Mouse (Mus musculus): ENCODE measurements around the gene Serpinf2.
"Not testable (repeated sequence)": the region's sequence is repeated elsewhere in the genome, so short reads cannot be mapped to it uniquely, and the experiment has no call there.

The Serpinf2 gene

DNA sequence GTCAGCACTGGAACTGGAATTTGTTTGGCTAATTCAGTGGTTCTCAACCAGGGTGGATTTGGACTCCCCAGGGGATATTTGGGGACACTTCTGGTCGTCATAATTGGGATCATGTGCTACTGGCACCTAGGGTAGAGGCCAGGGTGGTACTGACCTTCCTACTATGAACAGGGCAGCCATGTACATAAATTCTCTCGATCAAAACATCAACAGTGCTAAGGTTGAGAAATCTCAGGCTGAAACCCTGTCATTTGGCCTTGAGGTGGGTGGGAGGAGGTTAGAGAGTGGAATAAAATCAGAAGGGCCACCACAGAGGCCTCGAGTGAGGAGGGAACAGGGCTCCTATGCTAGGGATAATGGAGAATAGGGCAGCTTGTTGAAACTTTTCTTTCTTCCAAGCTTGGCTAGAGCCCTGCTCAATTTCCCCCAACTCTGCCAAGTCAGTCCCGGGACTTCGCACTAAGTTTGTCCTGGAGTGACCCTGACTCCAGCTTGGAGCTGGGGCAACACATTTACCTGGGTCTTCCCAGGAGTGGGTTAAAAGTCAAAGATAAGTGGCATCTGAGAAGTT is 19.8 kb upstream of the Serpinf2 start:
- no peak for DNase-seq (ENCODE audit: low spot score)

DNA sequence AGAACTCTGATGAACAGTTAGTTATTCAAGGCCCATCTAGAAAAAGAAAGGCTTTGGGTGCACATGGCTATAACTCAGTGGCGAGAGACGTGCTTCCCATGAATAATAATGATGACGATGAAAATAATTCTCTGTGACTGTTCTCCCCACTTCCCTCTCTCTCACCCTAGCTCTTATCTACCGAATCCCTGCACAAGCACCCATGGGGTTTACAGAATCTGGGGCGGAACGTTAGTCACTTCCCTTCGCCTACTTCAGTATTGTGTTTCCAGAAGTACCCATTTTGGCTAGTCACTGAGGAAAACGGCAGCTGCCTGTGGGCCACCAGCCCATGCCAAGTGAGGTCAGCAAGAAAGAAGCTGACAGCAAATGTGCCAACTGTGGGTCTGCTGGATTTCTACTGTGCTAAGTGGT is 19.2 kb upstream of the Serpinf2 start:
- no peak for DNase-seq (ENCODE audit: low spot score)

DNA sequence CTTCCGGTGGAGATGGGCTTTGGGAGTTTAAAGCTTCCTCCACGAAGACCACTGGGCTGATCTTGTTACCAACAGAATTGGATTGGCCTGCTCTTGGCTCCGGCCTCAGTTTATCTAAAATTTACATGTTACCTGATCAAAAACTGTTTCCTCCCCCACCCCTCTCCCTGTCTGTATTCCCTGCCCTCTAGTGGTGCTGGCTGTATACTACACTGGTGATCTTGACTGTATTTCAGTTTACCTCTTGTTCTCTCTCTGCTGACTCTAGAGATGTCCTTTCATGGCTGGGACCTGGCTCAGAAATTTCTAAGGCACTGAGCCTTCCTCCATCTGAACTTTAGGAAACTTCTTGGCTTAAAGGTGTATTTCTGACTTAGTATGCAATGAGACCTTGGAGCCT is 18.8 kb upstream of the Serpinf2 start:
- DNase-seq (ENCODE audit: low spot score), result peak; percentile 73

DNA sequence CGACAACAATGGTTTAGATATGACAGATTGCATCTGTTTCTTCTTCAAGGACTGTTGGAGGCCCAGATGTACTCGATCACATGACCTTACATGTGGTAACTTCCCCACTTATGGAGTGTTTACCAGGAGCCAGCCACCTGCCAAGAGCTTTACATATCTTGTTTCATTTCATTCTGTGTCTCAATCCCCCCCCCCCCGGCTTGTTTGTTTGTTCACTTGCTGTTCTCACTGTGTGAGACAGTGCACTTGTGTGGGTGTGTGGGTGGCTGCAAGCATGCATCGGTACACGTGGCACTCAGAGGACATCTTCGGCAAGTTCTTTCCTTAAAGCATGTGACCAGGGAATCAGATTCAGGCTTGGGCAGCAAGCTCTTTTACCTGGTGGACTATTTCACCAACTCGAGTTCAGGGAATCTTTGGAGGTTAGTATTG is 17.1 kb upstream of the Serpinf2 start:
- no peak for DNase-seq (ENCODE audit: low spot score)

DNA sequence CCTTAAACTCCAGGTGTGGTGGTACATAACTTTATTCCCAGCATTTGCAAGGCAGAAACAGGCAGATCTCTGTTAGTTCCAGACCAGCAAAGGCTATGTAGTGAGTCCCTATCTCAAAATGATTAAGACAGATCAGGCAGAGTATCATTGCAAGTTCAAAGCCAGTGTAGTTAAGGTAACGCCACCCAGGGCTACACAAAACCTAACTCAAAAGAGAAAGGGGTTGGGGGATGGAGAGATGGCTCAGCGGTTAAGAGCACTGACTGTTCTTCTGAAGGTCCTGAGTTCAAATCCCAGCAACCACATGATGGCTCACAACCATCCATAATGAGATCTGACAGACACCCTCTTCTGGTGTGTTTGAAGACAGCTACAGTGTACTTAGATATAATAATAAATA is 16.6 kb upstream of the Serpinf2 start:
- not testable (repeated sequence) for DNase-seq (ENCODE audit: low spot score)

DNA sequence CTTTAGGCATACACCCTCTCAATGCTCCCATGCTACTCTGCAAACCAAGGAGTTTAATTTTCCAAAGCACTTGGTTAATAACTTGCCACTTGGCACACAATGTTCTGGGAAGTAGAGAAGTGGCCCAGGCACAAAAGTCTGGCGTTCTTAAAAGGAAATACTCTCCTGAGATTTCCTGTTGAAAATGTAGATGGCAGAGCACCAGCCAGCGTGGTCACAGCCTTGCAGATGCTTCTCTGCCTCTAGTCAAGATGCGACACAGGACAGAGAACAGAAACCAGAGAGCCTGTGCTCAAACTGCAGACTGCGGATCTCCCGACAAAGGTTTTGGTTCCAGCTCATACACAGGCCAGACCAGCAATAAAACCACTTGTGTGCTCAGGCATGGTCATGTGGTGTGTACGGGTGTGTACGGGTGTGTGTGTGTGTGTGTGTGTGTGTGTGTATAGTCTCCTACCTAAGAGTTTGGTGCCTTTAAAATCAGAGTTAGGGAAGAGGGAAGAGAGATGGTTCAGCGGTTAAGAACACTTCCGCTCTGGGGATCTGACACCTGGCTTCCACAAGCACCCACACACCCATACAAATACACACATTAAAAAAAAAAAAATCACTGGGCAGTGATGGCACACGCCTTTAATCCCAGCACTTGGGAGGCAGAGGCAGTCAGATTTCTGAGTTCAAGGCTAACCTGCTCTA is 15.8 kb upstream of the Serpinf2 start:
- no peak for DNase-seq (ENCODE audit: low spot score)

DNA sequence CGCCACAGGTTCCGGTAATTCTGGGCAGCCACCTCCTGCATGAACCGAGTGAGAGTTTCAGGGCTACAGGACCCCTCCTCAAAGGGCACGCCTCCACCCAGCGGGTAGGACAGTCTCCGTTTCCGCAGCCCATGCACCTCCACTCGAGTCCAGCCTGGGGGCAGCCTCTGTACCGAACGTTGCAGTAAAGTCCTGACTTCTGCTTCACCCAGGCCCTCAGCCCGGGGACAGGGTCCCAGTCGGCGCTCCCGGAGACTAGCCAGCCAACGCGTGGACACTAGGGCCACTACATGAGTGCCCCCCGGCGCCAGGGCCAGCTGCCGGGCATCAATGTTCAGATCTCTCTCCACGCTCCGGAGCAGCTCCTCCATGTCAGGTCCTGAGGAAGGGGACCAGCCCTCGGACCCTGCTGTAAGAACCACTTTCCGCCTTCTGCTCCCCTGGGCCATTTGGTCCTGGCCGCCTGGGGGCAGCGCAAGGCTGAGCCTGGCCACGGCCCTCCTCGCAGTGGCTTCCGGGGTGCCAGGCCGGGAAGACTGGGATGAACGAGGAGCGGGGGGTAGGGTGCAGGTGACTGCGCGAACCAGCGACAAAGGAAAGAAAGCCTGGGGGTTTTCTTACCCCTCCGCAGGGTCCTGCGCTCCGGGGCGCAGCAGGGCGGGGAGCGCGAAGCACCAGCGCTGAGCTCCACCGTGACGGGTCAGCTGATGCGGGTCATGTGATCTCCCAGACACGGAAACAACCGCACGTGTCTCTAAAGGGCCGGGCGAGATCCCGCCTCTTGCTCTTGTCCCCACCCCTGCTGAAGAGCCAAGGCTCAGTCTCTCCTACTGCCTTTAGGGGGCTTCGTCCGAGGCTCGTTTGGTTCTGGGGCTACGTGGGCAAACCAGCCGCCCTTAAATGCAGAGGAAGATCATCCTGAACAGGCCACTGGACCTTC is 14.9 kb upstream of the Serpinf2 start, which contains the start of gene Wdr81:
Gene Wdr81 (minus strand): TSS at position 727 of the 940 bp plus-strand sequence.
- DNase-seq (ENCODE audit: low spot score), result peak; percentile 90

DNA sequence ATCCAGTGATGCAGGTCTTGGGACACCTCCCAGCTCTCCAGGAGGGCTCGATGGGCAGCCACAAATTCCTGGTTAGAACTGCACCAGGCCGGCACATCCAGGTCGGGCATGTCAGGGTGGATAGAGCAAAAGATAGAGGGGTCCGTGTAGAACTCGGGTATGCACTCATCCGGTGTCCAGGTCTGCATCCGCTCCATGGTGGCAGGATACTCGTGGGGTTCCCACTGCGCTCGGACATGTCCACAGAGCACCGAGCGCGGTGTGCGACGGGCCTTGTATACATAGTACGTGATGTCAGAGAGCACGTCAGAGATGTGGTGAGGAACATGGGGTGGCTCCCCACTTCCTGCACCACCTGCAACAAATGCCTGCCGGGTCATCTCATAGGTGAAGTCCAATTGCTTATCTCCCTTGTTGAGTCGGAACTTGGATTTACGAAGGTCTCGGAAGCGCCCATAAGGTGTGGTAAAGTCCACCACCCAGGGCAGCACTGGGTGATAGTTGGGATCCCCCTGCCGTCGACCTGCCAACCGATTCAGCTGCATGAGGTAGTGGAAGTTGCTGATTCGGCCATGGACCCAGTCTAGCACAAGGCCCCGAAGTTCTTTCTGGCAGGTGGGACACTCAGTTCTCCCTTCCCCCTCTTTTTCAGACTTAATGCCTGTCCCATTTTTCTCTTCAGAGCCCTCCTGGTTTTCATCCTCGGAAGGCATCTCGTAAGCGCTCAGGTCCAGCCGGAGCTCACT is 13.6 kb upstream of the Serpinf2 start:
- DNase-seq (ENCODE audit: low spot score), result no peak

DNA sequence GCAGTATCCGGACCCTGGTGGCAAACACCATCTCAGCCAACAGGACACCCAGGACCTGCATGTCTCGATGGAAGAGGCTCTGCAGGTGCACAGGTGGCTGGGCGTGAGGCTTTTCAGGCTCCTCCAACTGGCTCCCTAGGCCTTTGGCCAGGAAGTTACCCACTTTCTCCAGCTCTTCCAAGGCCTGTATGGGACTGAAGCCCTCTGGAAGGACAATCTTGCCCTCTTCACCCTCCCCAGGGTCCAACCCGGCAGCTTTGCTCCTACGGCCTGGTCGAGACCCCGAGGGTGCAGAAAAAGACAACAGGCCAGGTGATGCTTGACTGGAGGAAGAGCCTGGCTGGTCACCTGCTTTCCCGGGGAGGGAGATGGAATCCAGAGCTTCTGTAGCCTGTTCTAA is 12.7 kb upstream of the Serpinf2 start:
- no peak for DNase-seq (ENCODE audit: low spot score)

DNA sequence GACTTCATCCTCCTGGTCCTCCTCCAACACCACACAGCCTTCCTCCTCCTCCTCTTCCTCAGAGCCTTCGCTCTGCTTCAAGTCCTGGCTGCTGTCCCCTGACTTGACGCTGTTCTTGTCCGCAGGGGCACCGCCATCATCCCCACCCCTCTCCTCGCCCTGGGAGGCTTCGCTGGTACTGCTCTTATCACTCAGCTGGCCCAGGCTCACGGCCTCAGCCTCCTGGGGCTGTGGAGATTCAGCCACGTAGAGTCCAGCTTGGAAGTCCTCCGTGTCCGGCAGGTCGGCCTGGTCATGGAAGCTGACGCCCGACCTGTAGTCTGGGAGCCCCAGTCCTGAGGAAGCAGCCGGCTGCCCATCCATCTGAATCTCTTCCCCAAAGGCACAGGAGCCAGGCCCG is 11.5 kb upstream of the Serpinf2 start:
- DNase-seq (ENCODE audit: low spot score), result no peak

DNA sequence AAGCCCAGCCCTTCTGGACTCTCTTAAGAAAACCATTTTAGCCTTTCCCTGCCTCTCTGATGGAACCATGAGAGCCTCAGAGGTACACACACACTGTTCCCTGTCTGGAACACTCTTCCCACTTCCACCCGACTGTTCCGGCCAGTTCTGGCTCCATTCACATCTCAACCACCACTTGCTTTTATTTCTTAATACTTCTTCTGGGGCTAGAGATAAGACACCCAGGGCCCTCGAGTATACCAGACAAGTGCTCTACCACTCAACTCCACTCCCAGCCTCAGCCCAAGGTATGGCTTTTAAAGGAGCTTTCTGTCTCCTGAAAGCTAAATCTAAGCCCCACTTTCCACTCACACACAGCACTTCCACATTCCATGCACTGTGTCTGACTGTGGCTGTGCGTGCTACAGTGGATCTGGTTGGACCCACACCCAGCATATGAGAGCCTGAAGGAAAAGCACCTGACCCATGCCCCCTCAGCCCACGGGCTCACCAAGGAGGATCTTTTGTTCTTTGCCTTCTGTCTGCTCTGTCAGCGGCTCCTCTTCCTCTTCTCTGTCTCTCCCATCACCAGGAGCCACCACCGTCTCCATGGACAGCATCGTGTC is 11.0 kb upstream of the Serpinf2 start:
- DNase-seq (ENCODE audit: low spot score), result no peak

DNA sequence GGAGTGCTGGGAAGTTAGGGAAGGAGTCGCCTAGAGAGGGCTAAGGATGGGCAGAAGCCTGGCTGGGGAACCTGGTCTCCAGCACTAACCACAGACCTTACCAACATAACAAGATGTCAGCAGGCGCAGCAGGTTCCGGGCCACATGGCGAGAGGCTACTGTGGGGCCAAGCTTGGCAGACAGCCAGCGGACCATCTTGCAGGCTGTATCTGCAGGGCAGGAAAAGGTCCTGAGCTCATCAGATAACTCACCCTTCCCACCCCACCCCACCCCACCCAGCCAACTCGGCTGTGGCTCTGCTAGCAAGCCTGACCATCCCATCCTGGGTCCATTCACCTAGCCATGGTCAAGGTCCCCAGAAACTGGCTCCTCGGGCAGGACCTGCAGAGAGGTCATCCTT is 10.3 kb upstream of the Serpinf2 start:
- no peak for DNase-seq (ENCODE audit: low spot score)

DNA sequence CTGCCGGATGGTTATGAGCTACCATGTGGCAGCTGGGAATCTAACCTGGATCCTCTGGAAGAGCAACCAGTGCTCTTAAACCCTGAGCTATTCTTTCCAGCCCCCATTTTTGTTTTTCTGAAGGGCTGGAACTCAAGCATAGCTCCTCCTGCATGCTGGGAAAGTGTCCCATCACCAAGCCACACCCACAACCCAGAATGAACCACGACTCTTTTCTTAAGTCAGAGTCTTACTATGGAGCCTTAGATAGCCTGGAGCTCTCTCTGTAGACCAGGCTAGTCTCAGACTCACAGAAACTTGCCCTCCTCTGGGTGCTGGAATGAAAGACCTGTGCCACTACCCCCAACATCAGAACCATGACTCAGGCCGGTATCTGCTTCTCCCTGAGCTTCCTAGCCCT is 9.2 kb upstream of the Serpinf2 start:
- no peak for DNase-seq (ENCODE audit: low spot score)

DNA sequence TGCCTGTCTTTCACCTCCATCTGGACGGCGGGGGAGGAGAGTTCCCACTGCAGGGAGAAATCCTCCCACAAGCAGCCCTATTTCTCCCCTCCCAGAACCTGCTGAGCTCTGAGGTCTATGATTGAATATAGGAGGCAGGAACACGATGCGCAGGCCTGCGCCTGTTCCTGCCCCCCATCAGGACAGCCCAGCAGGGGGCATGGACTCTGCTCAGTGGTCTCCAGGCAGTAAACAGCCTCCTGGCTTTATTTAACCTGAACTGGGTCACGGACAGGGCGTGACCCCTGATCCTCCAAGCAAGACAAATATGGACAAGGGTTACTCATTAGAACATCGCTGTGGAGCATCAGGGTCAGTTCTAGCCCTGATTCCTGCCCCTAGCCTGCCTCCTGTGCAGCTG is 4.3 kb upstream of the Serpinf2 start:
- DNase-seq (ENCODE audit: low spot score), result peak; percentile 26

DNA sequence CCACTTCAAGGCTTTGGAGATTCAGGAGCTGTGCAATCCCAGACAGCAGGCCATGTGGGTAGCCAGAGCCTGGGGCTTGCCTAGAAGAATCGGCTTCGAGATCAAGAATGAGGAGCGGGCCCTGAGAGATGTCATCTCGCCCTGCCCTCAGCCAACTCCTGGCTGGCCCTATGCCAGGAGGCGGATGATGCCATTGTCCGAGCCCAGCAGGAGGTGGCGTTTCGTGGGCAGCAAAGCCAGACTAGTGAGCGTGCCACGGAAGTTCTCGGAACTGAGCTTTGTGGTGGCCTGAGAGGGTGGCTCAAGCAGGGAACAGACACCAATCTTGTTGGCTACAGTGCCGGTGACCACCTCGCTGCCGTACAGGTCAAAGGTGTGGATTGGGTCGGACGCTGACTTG is 2.2 kb upstream of the Serpinf2 start:
- no peak for DNase-seq (ENCODE audit: low spot score)

DNA sequence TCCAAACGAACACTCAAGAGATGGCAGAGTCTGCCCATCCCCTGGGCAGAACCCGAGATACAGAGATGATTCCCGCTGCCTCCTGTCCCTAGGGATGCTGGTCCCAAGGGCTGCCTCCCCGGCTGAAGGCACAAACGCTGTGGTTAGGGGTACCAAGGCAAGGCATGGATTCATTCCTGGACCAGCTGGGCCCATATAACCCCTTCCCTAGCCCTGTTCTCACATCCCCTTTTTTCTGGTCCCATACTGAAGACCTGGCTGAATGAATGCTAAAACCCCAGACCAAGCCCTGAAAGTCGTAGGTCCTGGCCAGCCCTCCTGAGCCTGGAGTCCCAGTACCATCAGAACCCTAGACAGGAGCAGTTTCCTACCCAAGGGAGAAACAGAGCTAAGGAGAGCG is 1.6 kb upstream of the Serpinf2 start:
- DNase-seq (ENCODE audit: low spot score), result no peak

DNA sequence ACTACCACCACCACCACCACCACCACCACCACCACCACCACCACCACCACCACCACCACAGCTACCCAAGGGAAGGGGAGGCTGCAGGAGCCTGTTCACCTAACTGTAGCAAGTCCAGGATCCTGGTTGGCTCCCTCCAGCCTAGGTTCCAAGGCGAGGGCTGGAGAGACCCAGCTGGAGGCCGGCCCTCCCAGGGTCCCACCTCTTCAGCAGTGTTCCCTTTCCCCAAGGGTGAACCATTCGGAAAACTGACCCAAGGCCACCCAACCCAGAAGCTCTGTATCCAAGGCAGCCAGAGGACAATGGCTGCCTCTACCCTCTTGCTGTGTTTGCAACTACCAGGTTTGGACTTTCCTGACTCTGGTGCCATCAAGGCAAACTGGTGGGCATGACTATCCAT is 560 bp upstream of the Serpinf2 start:
- DNase-seq (ENCODE audit: low spot score), result no peak

DNA sequence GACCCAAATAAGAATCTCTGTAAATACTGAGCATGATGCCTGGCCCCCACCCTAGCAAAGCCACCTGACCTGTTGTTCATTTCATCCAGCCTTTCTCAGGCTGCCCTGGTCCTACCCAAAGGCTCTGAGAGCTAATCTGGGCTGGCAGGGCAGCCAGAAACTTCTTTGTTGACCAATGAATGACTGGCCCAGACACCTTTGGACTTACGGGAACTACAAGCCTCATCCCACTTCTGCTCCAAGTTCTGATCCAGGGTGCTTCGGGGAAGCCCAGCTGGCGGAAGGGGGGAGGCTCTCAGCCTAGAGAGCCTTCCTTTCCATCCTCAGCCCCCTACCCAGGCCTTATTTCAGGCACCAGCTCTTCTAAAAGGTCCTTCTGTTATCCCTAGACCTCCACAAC is 587 bp downstream of the Serpinf2 start:
- DNase-seq (ENCODE audit: low spot score), result no peak

DNA sequence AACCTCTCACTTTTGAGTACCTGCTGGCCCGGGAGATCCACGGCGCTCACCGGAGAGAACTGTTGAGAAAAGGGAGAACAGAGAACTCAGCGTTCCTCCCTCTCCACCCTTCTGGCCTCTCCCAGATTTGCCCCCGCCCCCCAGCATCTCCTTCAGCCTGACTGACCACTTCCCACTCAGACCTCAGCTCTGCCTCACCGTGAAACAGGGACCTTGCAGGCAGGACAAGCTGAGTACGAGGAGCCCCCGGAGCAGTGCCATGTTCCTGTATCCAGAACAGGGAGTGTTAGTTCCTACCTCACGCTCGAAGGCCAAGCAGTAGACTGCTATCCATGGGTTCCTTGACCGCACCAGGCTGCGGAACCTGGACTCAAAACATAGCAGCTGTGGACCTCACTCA is 1.2 kb downstream of the Serpinf2 start:
- DNase-seq (ENCODE audit: low spot score), result no peak

DNA sequence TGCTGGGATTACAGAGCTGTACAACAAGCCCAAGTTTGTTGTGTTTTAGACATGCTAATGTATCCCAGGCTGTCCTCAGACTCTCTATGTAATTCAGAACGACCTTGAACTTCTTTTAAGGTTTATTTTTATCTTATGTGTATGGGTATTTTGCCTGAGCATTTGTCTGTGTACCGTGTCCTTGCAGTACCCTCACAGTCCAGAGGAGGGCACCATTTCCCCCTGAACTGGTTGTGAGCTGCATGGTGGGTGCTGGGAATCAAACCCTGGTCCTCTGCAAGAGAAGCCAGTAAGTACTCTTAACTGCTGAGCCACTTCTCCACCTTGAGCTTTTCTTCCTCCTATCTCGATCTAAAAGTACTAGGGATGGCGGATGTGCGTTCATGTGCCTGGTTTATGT is 5.3 kb downstream of the Serpinf2 start:
- no peak for DNase-seq (ENCODE audit: low spot score)

DNA sequence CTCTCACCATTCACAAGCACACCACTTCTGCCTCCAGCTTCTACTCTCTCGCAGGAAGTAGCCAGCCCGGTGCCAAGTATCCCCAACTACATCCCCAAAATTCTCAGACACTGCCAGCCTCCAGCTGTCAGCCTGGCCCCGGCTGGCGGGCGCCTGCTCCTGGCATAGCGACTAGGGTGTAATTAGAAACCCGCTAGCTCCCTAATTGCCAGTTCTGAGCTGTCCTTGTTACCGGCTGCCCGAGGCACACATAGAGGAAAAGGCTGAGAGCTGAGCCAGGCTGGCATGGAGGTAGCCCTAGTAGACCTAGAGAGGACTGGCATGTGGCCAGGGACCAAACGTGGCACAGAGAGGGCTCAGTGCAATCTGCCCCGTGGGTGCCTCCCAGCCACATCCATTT is 8.1 kb downstream of the Serpinf2 start:
- no peak for DNase-seq (ENCODE audit: low spot score)

Measured in retina, embryonic 14.5 days (tissue).